Mouse (Mus musculus) olfactory bulb, adult 2 months (tissue): ENCODE results near the gene Rabgap1l.

ENCODE experiments used
- CTCF ChIP-seq: fragments of 200-500 bp; IDR thresholded peaks from 2 replicates; pipeline ENCODE4 v1.5.1; 2012; ENCODE audit warnings: low read depth, mild to moderate bottlenecking, low read length, moderate library complexity; ENCODE audit not compliant: insufficient read depth
- POLR2A ChIP-seq: fragments of 200-500 bp; IDR thresholded peaks from 2 replicates; pipeline ENCODE4 v1.6.1; 2012; ENCODE audit warnings: mild to moderate bottlenecking, low read depth, low read length, moderate library complexity; ENCODE audit not compliant: insufficient read depth

- TF ChIP-seq CTCF: no peak
- no peak for TF ChIP-seq POLR2A
These were observed 581.4 kb downstream of the Rabgap1l start for GRCm38 (mm10) chr1:160211597-160212122.
